Mouse (Mus musculus) embryonic facial prominence, embryonic 14.5 days (tissue): ENCODE measurements around the gene Map3k11. TPM values are rescaled to one million over a fixed set of nuclear protein-coding genes. Genes with fewer than 3 reads are reported as not detected.

Source experiments
- ATAC-seq: fragments of 200-750 bp; cut with Nextera tagmentation; 2 replicates; pipeline ENCODE4 v1.8.0; 2017; ENCODE audit warnings: low read depth, moderate number of reproducible peaks, moderate TSS enrichment
- DNase-seq: peaks from one replicate; pipeline ENCODE4 v3.0.0-alpha.2; 2015; ENCODE audit warnings: low spot score
- H3K27ac ChIP-seq: fragments of 300-500 bp; sonication (generic); replicated peaks from 2 replicates; pipeline ENCODE4 v1.5.1; 2014; ENCODE audit warnings: low read depth, mild to moderate bottlenecking, low read length, moderate library complexity
- H3K27me3 ChIP-seq: fragments of 300-500 bp; sonication (generic); replicated peaks from 2 replicates; pipeline ENCODE4 v1.6.1; 2014; ENCODE audit warnings: low read length; ENCODE audit not compliant: control insufficient read depth, insufficient read depth
- H3K36me3 ChIP-seq: fragments of 300-500 bp; sonication (generic); 2 replicates; pipeline ENCODE4 v1.6.1; 2014; ENCODE audit warnings: low read length, mixed read lengths; ENCODE audit not compliant: control insufficient read depth, insufficient read depth
- H3K4me1 ChIP-seq: fragments of 300-500 bp; sonication (generic); 2 replicates; pipeline ENCODE4 v1.6.1; 2014; ENCODE audit warnings: antibody characterized with exemption, low read length; ENCODE audit not compliant: control insufficient read depth, insufficient read depth
- H3K4me2 ChIP-seq: fragments of 300-500 bp; sonication (generic); 2 replicates; pipeline ENCODE4 v1.6.1; 2014; ENCODE audit warnings: low read depth, mild to moderate bottlenecking, low read length, moderate library complexity, mixed read lengths
- H3K4me3 ChIP-seq: fragments of 300-500 bp; sonication (generic); 2 replicates; pipeline ENCODE4 v1.5.1; 2014; ENCODE audit warnings: low read depth, mild to moderate bottlenecking, low read length
- H3K9ac ChIP-seq: fragments of 300-500 bp; sonication (generic); 2 replicates; pipeline ENCODE4 v1.6.1; 2014; ENCODE audit warnings: low read depth, mild to moderate bottlenecking, low read length, moderate library complexity, mixed read lengths
- H3K9me3 ChIP-seq: fragments of 300-500 bp; sonication (generic); 2 replicates; pipeline ENCODE4 v1.6.1; 2016; ENCODE audit warnings: low read length; ENCODE audit not compliant: control insufficient read depth
- WGBS: fragments of 180-500 bp; shearing (Covaris S2); extraction: QIAGEN DNeasy Blood & Tissue Kit; methylation state at CpG from one replicate; pipeline ENCODE4 v1.1.7; 2014; 5-methylcytosine and 5-hydroxymethylcytosine counted together
- polyA plus RNA-seq: library from polyadenylated mRNA; unstranded; fragments of >200 nt; fragmentation: Nextera tagmentation; extraction: Ambion mirVana; gene quantifications from 2 replicates; pipeline ENCODE4 v1.2.1, GENCODE M21; 2014

Gene Map3k11
- polyA plus RNA-seq, 1 experiment from 2014 or later = 18.9 TPM

- H3K36me3 ChIP-seq = peaks cover 73% of the 10 kb centered on the region
Observed at GRCm38 (mm10) chr19:5710581-5710980, 22.0 kb downstream of the Map3k11 start.

DNA sequence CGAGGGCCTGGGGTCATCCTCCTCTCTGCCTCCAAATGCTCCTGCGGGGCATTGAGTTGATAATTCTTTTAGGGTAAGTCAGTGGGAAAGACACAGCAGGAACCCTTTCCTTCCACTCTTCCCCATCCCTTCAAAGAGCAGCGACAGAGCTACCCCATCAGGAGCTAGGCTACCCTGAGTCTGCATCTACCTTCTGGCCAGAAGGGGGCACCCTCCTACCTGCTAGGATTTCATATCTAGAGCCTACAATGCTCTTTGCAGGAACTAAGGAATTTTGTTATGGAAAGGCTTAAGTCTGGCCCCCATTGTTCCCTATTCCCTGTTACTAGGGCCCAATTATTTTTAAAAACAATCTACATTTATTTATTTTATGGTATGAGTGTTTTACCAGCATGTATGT is 22.7 kb downstream of the Map3k11 start:
- Histone ChIP-seq H3K4me1 (peaks cover 11% of the 10 kb centered on the region; the same call in 1 of the 2 replicates), H3K9ac (no peak overlapping the region), H3K27ac (no peak overlapping the region), H3K4me2 (no peak overlapping the region), H3K27me3 (no peaks in the 10 kb centered on the region), H3K36me3 (peaks cover 74% of the 10 kb centered on the region), H3K9me3 (no peaks in the 10 kb centered on the region), H3K4me3 (no peak overlapping the region)
- ATAC-seq (no peak; the same call in 1 of the 2 replicates), DNase-seq (peak; percentile 73)
- 23% methylated on average over 3 of the region's 3 CpGs for WGBS

More at GRCm38 (mm10) chr19:5710581-5710980, 22.0 kb downstream of the Map3k11 start:
- H3K9ac ChIP-seq = no peak overlapping the region
- no peak for ATAC-seq
- H3K4me3 ChIP-seq = no peak overlapping the region
- 77% methylated on average over 8 of the region's 8 CpGs for WGBS
- DNase-seq = no peak
- H3K27ac ChIP-seq = no peak overlapping the region
- peaks cover 11% of the 10 kb centered on the region; the same call in 1 of the 2 replicates for H3K4me1 ChIP-seq
- H3K9me3 ChIP-seq = no peaks in the 10 kb centered on the region
- H3K27me3 ChIP-seq = no peaks in the 10 kb centered on the region
- no peak overlapping the region for H3K4me2 ChIP-seq

GRCm38 (mm10) chr19:5711907-5712460 is 23.4 kb downstream of the Map3k11 start:
- Histone ChIP-seq H3K9ac (no peak overlapping the region), H3K36me3 (peaks cover 74% of the 10 kb centered on the region)
- 93% methylated on average over 14 of the region's 14 CpGs for WGBS

DNA sequence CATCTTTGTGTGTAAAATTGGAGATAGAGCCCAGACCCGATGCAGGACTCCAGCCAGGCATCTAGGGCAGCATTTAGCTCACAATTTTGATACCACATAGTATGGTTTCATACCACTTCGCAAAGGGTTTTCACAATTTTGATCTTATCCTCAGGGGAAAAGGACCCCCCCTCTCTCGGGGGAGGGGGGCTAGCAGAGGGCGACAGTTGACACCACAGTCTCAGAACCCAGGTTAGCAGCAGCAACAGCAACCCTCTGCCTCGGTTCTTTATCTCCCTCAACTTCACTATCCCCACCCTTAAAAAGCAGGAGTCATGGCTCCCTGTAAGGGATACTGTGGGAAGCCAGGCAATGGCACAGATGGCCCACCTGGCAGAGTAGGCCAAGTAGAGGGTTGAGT is 24.7 kb downstream of the Map3k11 start:
- peaks cover 62% of the 10 kb centered on the region for H3K36me3 ChIP-seq
- no peak for DNase-seq
- H3K4me1 ChIP-seq = peaks cover 11% of the 10 kb centered on the region; the same call in 1 of the 2 replicates
- H3K27ac ChIP-seq = peak overlapping the region; percentile 53
- WGBS = 61% methylated on average over 5 of the region's 5 CpGs
- ATAC-seq = no peak
- H3K9me3 ChIP-seq = no peaks in the 10 kb centered on the region
- H3K4me3 ChIP-seq = no peak overlapping the region
- no peaks in the 10 kb centered on the region for H3K27me3 ChIP-seq
- H3K4me2 ChIP-seq = no peak overlapping the region
- no peak overlapping the region for H3K9ac ChIP-seq

More at GRCm38 (mm10) chr19:5711907-5712460, 23.4 kb downstream of the Map3k11 start:
- no peaks in the 10 kb centered on the region for H3K9me3 ChIP-seq
- DNase-seq (no peak), ATAC-seq (no peak)
- no peaks in the 10 kb centered on the region for H3K27me3 ChIP-seq
- H3K27ac ChIP-seq = no peak overlapping the region
- peaks cover 11% of the 10 kb centered on the region; the same call in 1 of the 2 replicates for H3K4me1 ChIP-seq
- no peak overlapping the region for H3K4me2 ChIP-seq
- H3K4me3 ChIP-seq = no peak overlapping the region

DNA sequence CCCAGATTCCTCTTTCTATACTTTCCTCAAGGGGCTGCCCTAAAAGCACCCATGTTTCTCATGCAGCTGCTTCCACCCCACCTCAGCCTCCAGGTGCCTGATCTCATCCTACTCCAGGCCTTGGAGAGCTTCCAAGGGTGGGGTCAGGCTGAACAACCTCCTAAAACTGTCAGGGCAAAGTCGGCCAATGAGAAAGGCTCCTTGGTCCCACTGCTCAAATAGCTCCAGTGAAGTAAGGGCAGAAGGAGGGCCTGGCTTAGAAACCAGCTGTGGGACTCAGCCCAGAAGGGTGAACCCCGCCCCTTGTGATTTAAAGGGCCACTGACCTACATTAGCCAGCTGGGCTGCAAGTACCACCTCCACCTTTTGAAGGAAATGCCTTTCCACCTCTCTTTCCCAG is 25.2 kb downstream of the Map3k11 start:
- H3K4me1 ChIP-seq = peaks cover 11% of the 10 kb centered on the region; the same call in 1 of the 2 replicates
- H3K9me3 ChIP-seq = no peaks in the 10 kb centered on the region
- no peak overlapping the region for H3K4me3 ChIP-seq
- no peak overlapping the region for H3K4me2 ChIP-seq
- H3K27ac ChIP-seq = peak overlapping the region; percentile 53
- peaks cover 62% of the 10 kb centered on the region for H3K36me3 ChIP-seq
- no peak overlapping the region for H3K9ac ChIP-seq
- ATAC-seq = peak; percentile 65
- 0% methylated on average over 1 of the region's 2 CpGs for WGBS
- no peaks in the 10 kb centered on the region for H3K27me3 ChIP-seq
- peak; percentile 84 for DNase-seq

- 32% methylated on average over 43 of the region's 43 CpGs for WGBS
Observed at GRCm38 (mm10) chr19:5715793-5716688, 27.5 kb downstream of the Map3k11 start.

GRCm38 (mm10) chr19:5716955-5717354 is 28.4 kb downstream of the Map3k11 start:
- H3K9ac ChIP-seq = no peak overlapping the region
- WGBS = 63% methylated on average over 10 of the region's 10 CpGs

More at GRCm38 (mm10) chr19:5715793-5716688, 27.5 kb downstream of the Map3k11 start:
- Histone ChIP-seq H3K4me2 (peak overlapping the region; percentile 20; the same call in 1 of the 2 replicates), H3K9me3 (no peaks in the 10 kb centered on the region), H3K4me3 (no peak overlapping the region), H3K27ac (no peak overlapping the region), H3K36me3 (peaks cover 66% of the 10 kb centered on the region), H3K27me3 (no peaks in the 10 kb centered on the region), H3K4me1 (peaks cover 11% of the 10 kb centered on the region; the same call in 1 of the 2 replicates), H3K9ac (0 out of 2 replicates have a peak overlapping the region, but pooled peaks have one; percentile 25)
- DNase-seq (peak; percentile 21), ATAC-seq (peak; percentile 38)

DNA sequence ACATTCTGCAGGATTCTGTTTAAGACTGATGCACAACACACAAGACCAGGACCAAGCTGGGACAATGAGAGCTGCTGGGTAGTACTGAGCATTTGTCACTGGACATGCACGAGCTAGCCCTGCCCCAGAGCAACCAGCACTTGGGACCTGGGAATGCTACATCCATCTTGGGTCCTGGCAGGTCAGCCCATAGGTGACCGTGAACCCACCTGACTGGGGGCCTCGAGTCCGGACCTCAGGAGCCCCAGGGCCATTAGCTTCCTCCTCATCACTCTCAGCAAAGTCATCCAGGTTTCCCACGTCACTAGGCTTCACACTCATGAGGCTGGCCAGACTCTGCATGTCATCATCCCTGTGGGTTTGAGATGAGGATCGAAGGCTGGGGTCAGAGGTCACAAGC is 32.7 kb downstream of the Map3k11 start:
- no peak for DNase-seq

More at GRCm38 (mm10) chr19:5716955-5717354, 28.4 kb downstream of the Map3k11 start:
- H3K9me3 ChIP-seq = no peaks in the 10 kb centered on the region
- peaks cover 11% of the 10 kb centered on the region; the same call in 1 of the 2 replicates for H3K4me1 ChIP-seq
- H3K4me3 ChIP-seq = no peak overlapping the region
- no peak overlapping the region for H3K27ac ChIP-seq
- ATAC-seq (no peak), DNase-seq (no peak)
- peaks cover 70% of the 10 kb centered on the region for H3K36me3 ChIP-seq
- H3K27me3 ChIP-seq = no peaks in the 10 kb centered on the region
- no peak overlapping the region for H3K4me2 ChIP-seq

More for the DNA sequence above, 32.7 kb downstream of the Map3k11 start:
- no peak for ATAC-seq
- H3K36me3 ChIP-seq = peaks cover 67% of the 10 kb centered on the region
- H3K27me3 ChIP-seq = no peaks in the 10 kb centered on the region
- WGBS = 91% methylated on average over 6 of the region's 6 CpGs
- no peak overlapping the region for H3K4me2 ChIP-seq
- H3K9ac ChIP-seq = no peak overlapping the region
- H3K4me3 ChIP-seq = no peak overlapping the region
- no peak overlapping the region for H3K27ac ChIP-seq
- H3K4me1 ChIP-seq = peaks cover 9% of the 10 kb centered on the region
- H3K9me3 ChIP-seq = no peaks in the 10 kb centered on the region
